Mouse (Mus musculus) heart, embryonic 16.5 days (tissue): ENCODE measurements around the gene Gcnt2. TPM values are rescaled to one million over a fixed set of nuclear protein-coding genes. Genes with fewer than 3 reads are reported as not detected.

Experiments used
- ATAC-seq: fragments of 200-750 bp; cut with Nextera tagmentation; replicated peaks from 2 replicates; pipeline ENCODE4 v1.8.0; 2017; ENCODE audit warnings: moderate number of reproducible peaks; ENCODE audit not compliant: insufficient read depth, low FRiP score; ENCODE audit errors: extremely low read depth
- H3K27ac ChIP-seq: fragments of 300-500 bp; sonication (generic); 2 replicates; pipeline ENCODE4 v1.5.1; 2014; ENCODE audit warnings: mild to moderate bottlenecking, low read length, control low read depth, moderate library complexity
- H3K27me3 ChIP-seq: fragments of 300-500 bp; sonication (generic); 2 replicates; pipeline ENCODE4 v1.6.1; 2014; ENCODE audit warnings: low read length, mixed read lengths; ENCODE audit not compliant: control insufficient read depth, insufficient read depth
- H3K36me3 ChIP-seq: fragments of 300-500 bp; sonication (generic); 2 replicates; pipeline ENCODE4 v1.6.1; 2014; ENCODE audit not compliant: control insufficient read depth, insufficient read depth
- H3K4me1 ChIP-seq: fragments of 300-500 bp; sonication (generic); 2 replicates; pipeline ENCODE4 v1.6.1; 2014; ENCODE audit warnings: low read length, mixed read lengths; ENCODE audit not compliant: control insufficient read depth, insufficient read depth
- H3K4me2 ChIP-seq: fragments of 300-500 bp; sonication (generic); 2 replicates; pipeline ENCODE4 v1.6.1; 2014; ENCODE audit warnings: low read depth, mild to moderate bottlenecking, control low read depth, low read length
- H3K4me3 ChIP-seq: fragments of 300-500 bp; sonication (generic); 2 replicates; pipeline ENCODE4 v1.5.1; 2014; ENCODE audit warnings: mild to moderate bottlenecking, control low read depth, low read length
- H3K9ac ChIP-seq: fragments of 300-500 bp; sonication (generic); 2 replicates; pipeline ENCODE4 v1.6.1; 2014; ENCODE audit warnings: low read length, control low read depth
- H3K9me3 ChIP-seq: fragments of 300-500 bp; sonication (generic); replicated peaks from 2 replicates; pipeline ENCODE4 v1.6.1; 2016; ENCODE audit warnings: low read length; ENCODE audit not compliant: control insufficient read depth
- WGBS: fragments of 180-500 bp; shearing (Covaris S2); extraction: QIAGEN DNeasy Blood & Tissue Kit; methylation state at CpG from one replicate; pipeline ENCODE4 v1.1.7; 2014; 5-methylcytosine and 5-hydroxymethylcytosine counted together
- polyA plus RNA-seq: library from polyadenylated mRNA; unstranded; fragments of >200 nt; fragmentation: Nextera tagmentation; extraction: Ambion mirVana; gene quantifications from 2 replicates; pipeline ENCODE4 v1.2.1, GENCODE M21; 2015

Gene Gcnt2
- polyA plus RNA-seq, 1 experiment from 2014 or later = 5.0 TPM

GRCm38 (mm10) chr13:40907274-40907673 lies 47.7 kb downstream of the Gcnt2 start:
- no peaks in the 10 kb centered on the region for H3K27me3 ChIP-seq
- no peak for ATAC-seq
- H3K9me3 ChIP-seq = no peaks in the 10 kb centered on the region
- WGBS = 72% methylated on average over 7 of the region's 7 CpGs
- no peak overlapping the region for H3K27ac ChIP-seq
- no peaks in the 10 kb centered on the region for H3K36me3 ChIP-seq
- H3K4me3 ChIP-seq = no peak overlapping the region
- H3K4me1 ChIP-seq = no peaks in the 10 kb centered on the region; the same call in 1 of the 2 replicates
- no peak overlapping the region for H3K4me2 ChIP-seq
- H3K9ac ChIP-seq = no peak overlapping the region

- H3K4me2 ChIP-seq = no peak overlapping the region
- no peak overlapping the region for H3K27ac ChIP-seq
- H3K4me1 ChIP-seq = no peaks in the 10 kb centered on the region; the same call in 1 of the 2 replicates
- no peak overlapping the region for H3K9ac ChIP-seq
- H3K27me3 ChIP-seq = no peaks in the 10 kb centered on the region
- no peaks in the 10 kb centered on the region for H3K36me3 ChIP-seq
- no peak for ATAC-seq
- no peaks in the 10 kb centered on the region for H3K9me3 ChIP-seq
- 74% methylated on average over 6 of the region's 6 CpGs for WGBS
- H3K4me3 ChIP-seq = no peak overlapping the region
Measured at GRCm38 (mm10) chr13:40908044-40908443, 48.5 kb downstream of the Gcnt2 start.

DNA sequence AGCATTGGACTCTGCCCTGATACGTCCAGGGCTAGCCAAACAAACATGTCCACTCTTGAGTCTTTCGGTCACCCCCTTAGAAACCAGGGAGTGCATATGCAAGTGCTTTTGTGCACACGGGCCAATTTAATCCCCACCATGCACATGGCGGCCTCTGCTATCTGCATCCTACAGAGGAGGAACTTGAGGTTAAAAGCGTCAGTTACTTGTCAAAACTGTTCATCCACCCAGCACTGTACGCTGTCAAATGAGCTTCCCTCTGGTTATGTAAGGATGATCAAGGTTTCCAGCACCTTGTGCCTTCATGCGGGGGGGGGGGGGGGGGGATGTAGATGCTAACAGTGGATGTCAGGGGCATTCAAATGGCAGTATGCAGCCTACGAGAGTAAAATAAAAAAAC lies 49.5 kb downstream of the Gcnt2 start:
- Histone ChIP-seq H3K4me1 (no peaks in the 10 kb centered on the region; the same call in 1 of the 2 replicates), H3K4me2 (no peak overlapping the region), H3K9ac (no peak overlapping the region), H3K4me3 (no peak overlapping the region), H3K9me3 (no peaks in the 10 kb centered on the region), H3K27me3 (no peaks in the 10 kb centered on the region), H3K27ac (no peak overlapping the region), H3K36me3 (no peaks in the 10 kb centered on the region)
- WGBS = 71% methylated on average over 8 of the region's 8 CpGs
- no peak for ATAC-seq

- WGBS = 94% methylated on average over 6 of the region's 6 CpGs
- no peak overlapping the region for H3K4me3 ChIP-seq
- H3K9me3 ChIP-seq = no peaks in the 10 kb centered on the region
- H3K4me2 ChIP-seq = no peak overlapping the region
- H3K36me3 ChIP-seq = no peaks in the 10 kb centered on the region
- no peak overlapping the region for H3K9ac ChIP-seq
- no peak for ATAC-seq
- no peaks in the 10 kb centered on the region for H3K27me3 ChIP-seq
- no peaks in the 10 kb centered on the region; the same call in 1 of the 2 replicates for H3K4me1 ChIP-seq
- H3K27ac ChIP-seq = no peak overlapping the region
Measured at GRCm38 (mm10) chr13:40910047-40910446, 50.5 kb downstream of the Gcnt2 start.

DNA sequence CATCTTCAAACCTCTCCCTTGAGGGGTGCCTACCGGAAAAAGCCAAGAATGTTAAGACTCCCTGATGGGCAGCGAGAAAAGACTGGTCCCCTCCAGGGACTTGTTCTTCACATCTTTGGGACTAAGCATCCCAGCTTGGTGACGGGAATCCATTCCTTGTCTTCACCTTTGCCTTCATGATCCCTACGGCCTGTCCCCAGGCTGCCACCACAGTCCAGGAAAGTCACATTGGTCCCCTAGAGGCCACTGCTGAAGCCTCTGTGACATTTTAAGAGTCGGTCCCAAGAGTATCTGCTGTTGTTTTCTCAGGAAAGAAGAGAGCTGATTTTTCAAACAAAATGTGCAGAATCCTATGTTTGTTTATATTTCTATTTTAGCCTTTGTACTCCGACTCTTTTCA lies 52.4 kb downstream of the Gcnt2 start:
- no peak overlapping the region for H3K4me3 ChIP-seq
- no peaks in the 10 kb centered on the region for H3K9me3 ChIP-seq
- no peak overlapping the region for H3K4me2 ChIP-seq
- no peak overlapping the region for H3K27ac ChIP-seq
- WGBS = 81% methylated on average over 6 of the region's 6 CpGs
- no peaks in the 10 kb centered on the region for H3K27me3 ChIP-seq
- H3K9ac ChIP-seq = no peak overlapping the region
- ATAC-seq = no peak
- no peaks in the 10 kb centered on the region for H3K36me3 ChIP-seq
- peaks cover 7% of the 10 kb centered on the region for H3K4me1 ChIP-seq

DNA sequence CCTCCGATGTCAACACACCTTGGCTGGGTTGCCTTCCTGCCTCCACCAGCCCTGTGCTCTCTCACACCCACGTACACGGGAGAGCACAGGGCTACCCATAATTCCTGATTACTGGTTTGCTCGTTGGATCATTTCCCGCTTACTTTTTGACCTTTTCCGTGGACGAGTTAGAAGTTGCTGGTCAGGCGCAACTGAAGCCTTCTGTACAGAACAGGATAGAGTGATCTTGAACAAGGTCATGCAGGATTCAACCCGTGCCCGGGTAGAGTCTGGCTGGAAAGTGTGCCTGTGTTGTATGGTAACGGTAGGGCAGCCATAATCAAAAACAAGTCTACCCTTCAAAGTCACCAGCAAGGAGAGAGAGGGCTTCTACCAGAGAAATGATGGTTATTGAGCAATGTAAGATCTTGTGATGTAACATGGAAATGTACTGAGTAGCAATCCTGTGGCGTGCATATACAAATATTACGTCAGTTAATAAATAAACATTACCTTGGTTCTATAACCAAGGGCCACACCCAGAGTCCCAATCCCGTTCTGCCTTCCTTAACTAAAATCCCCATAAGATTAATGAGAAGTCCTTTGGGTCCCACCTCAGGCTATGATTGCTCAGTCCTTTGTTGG lies 54.0 kb downstream of the Gcnt2 start:
- Histone ChIP-seq H3K27me3 (no peaks in the 10 kb centered on the region), H3K4me2 (no peak overlapping the region), H3K36me3 (no peaks in the 10 kb centered on the region), H3K4me3 (no peak overlapping the region), H3K4me1 (peaks cover 13% of the 10 kb centered on the region), H3K9ac (no peak overlapping the region), H3K27ac (no peak overlapping the region), H3K9me3 (no peaks in the 10 kb centered on the region)
- ATAC-seq = no peak
- 81% methylated on average over 14 of the region's 14 CpGs for whole genome bisulfite sequencing

DNA sequence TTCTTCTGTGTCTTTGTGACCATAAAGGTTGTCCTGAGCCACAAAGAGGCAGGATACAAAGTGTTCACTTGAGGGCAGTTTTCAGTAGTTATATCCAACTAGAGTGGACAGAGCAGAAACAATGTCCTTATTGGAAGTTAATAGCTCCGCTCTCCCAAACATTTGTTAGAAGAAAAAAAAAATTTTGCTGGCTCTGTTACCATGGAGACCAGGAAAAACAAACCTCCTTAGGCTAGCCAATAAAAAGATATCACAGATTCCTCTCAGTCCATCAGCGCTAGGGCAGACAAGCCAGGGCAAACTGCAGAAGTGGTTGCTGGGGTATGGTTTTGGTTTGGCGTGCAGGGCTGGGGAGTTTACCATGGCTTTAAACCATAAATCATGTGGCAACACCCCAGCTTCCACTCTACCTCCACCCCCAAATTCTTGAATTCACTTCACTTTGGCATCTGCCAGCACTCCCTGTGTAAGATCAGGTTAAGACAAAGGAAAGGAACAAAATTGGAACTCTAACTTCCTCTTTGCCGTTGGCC lies 54.6 kb downstream of the Gcnt2 start:
- H3K9ac ChIP-seq = no peak overlapping the region
- no peak for ATAC-seq
- 60% methylated on average over 4 of the region's 4 CpGs for WGBS

GRCm38 (mm10) chr13:40916321-40917160 lies 57.0 kb downstream of the Gcnt2 start:
- WGBS = 11% methylated on average over 21 of the region's 21 CpGs
- H3K4me1 ChIP-seq = peaks cover 19% of the 10 kb centered on the region

More for the DNA sequence above, 54.6 kb downstream of the Gcnt2 start:
- no peak overlapping the region for H3K4me2 ChIP-seq
- H3K36me3 ChIP-seq = no peaks in the 10 kb centered on the region
- H3K4me1 ChIP-seq = peaks cover 13% of the 10 kb centered on the region
- H3K27ac ChIP-seq = no peak overlapping the region
- no peaks in the 10 kb centered on the region for H3K27me3 ChIP-seq
- no peak overlapping the region for H3K4me3 ChIP-seq
- no peaks in the 10 kb centered on the region for H3K9me3 ChIP-seq

More at GRCm38 (mm10) chr13:40916321-40917160, 57.0 kb downstream of the Gcnt2 start:
- H3K27me3 ChIP-seq = no peaks in the 10 kb centered on the region
- peak overlapping the region; percentile 96 for H3K4me2 ChIP-seq
- H3K9ac ChIP-seq = peak overlapping the region; percentile 76
- 0 out of 2 replicates have a peak, but pooled peaks have one; percentile 16 for ATAC-seq
- H3K36me3 ChIP-seq = no peaks in the 10 kb centered on the region
- no peak overlapping the region for H3K27ac ChIP-seq
- peak overlapping the region; percentile 74 for H3K4me3 ChIP-seq
- H3K9me3 ChIP-seq = no peaks in the 10 kb centered on the region
